Mouse (Mus musculus) layer of hippocampus, adult 2 months (tissue): ENCODE data around the gene Yod1. TPM values are rescaled to one million over a fixed set of nuclear protein-coding genes. Genes with fewer than 3 reads are reported as not detected.

Source experiments
- DNase-seq, 2 experiments: peaks; one replicate each; pipeline ENCODE4 v3.0.0; 2022; ENCODE audit warnings: low spot score in 2 of 2
- H3K27ac ChIP-seq: fragments of 200-600 bp; 2 replicates; pipeline ENCODE4 v1.8.1; 2022
- H3K4me3 ChIP-seq: fragments of 200-600 bp; 2 replicates; pipeline ENCODE4 v1.8.1; 2022; ENCODE audit warnings: mild to moderate bottlenecking
- CTCF ChIP-seq: fragments of 200-600 bp; conservative IDR thresholded peaks from 2 replicates; pipeline ENCODE4 v1.8.1; 2022; ENCODE audit warnings: antibody characterized with exemption, mild to moderate bottlenecking, moderate library complexity
- total RNA-seq, 2 experiments: library from RNA; stranded (reverse); gene quantifications; 2 replicates each; pipeline ENCODE4 v1.2.3; 2021

Gene Yod1
- total RNA-seq, 2 experiments from 2014 or later, result 17.9 to 18.0 TPM

DNA sequence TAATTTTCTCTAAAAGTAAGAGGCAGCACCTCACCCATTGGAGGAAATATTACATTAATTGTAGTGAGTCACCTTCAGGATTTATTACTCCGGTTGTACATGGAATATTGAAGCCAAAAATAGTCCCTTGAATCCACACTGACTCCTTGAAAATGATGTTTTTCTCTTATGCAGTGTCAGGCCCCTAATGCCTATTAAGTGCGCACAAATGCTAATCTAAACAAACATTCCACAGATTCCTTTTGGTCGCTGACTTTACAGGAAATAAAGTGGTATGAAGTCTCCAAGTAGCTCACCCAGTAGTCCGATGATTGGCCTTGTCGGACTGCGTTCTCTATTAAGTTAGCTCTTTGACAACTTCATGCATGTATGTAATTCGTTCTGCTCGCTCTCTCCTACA is 17.7 kb downstream of the Yod1 start:
- no peak overlapping the region for H3K27ac ChIP-seq
- H3K4me3 ChIP-seq, result no peak overlapping the region
- TF ChIP-seq CTCF, result no peak
- DNase-seq, result no peak

DNA sequence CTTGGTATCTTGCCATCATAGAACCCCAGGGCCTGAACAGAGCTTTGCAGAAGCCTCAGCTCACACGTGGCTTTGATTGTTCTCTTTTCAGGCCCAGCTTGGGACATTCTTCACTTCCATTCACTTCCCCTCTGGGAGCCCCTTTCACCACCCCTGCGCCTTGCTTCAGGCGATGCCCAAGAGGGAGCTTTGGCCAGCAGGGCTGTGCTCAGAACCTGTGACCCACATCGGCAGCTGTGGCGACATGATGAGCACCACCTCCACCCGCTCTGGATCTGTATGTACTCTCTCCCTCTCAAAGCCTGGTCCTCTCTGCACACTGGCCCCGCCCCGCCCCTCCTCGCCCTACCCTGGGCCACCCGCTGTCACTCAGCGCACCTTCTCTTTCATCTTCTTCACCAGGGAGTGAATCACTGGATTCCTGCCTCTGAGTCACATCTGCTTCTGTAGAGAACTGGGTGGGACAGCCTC is 20.3 kb downstream of the Yod1 start:
- no peak overlapping the region for H3K4me3 ChIP-seq
- no peak for TF ChIP-seq CTCF
- no peak for DNase-seq

GRCm38 (mm10) chr1:130737916-130738315 is 20.8 kb downstream of the Yod1 start:
- TF ChIP-seq CTCF, result no peak
- DNase-seq, result no peak
- Histone ChIP-seq H3K27ac (no peak overlapping the region), H3K4me3 (no peak overlapping the region)

More for the DNA sequence above, 20.3 kb downstream of the Yod1 start:
- no peak overlapping the region for H3K27ac ChIP-seq

DNA sequence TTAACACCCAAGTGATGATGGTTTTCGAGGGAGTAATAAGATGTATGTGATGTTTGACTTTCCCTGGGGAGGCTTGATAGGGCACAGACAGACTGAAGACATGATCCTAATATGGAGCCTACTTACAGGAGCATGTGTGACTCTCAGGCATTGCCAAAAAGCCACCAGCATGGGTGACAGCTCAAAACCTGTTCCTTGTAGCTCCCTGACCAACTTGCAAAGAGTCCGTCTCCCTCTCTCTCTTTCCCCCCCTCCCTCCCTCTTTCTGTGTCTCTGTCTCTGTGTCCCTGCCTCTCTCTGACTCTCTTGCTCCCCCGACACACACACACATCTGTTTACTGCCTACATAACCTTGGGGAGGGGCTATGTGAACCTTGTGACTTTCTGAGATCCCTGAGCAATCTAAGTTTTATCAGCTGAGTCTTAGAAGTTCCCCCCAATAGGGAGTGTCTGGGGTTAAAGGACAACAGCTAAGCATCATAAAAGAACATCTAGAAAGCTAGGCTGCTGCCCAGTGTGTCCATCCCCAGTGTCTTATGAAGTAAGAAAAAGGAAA is 21.5 kb downstream of the Yod1 start:
- Histone ChIP-seq H3K27ac (no peak overlapping the region), H3K4me3 (no peak overlapping the region)
- no peak for TF ChIP-seq CTCF
- no peak for DNase-seq

DNA sequence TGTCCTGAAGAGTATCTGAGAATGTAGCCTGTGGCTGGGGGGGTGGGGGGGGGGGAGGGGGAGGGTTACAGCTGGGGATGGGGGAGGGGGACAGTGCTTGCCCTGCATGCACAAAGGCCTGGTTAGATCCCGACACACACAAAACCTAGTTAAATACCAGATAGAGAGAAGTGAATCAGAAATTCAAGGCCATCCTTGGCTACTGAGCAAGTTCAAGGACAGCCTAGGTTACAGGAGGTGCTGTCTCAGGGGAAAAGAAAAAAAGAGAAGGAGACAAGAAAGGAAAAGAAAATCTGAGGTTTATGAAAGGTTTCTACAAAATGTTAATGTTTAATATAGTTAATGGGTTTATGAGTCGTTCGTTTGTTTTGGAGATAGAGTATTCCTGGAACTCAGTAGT is 22.5 kb downstream of the Yod1 start:
- H3K4me3 ChIP-seq, result no peak overlapping the region
- TF ChIP-seq CTCF, result no peak
- DNase-seq, result no peak
- H3K27ac ChIP-seq, result no peak overlapping the region

DNA sequence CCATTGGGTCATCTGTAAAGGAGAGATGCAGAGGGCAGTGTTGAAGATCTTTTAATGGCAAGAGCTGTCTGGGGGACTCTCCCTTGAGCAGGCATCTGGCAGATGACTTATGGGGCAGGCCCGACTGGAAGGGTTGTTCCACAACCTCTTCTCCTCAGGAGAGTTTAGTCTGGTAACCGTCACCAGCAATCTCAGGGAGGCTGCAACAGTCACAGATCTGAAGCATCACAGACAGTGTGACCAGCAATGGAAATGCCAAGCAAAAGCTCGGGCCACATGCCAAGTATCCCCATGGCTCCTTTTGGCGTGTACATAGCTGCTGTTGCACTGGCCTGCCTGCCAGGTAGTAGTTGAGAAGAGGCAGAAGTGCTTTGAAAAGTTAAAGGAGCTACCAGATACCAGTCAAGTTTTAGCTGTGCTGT is 23.1 kb downstream of the Yod1 start:
- no peak for TF ChIP-seq CTCF
- Histone ChIP-seq H3K27ac (no peak overlapping the region; the same call in 1 of the 2 replicates), H3K4me3 (no peak overlapping the region)
- DNase-seq, result no peak

DNA sequence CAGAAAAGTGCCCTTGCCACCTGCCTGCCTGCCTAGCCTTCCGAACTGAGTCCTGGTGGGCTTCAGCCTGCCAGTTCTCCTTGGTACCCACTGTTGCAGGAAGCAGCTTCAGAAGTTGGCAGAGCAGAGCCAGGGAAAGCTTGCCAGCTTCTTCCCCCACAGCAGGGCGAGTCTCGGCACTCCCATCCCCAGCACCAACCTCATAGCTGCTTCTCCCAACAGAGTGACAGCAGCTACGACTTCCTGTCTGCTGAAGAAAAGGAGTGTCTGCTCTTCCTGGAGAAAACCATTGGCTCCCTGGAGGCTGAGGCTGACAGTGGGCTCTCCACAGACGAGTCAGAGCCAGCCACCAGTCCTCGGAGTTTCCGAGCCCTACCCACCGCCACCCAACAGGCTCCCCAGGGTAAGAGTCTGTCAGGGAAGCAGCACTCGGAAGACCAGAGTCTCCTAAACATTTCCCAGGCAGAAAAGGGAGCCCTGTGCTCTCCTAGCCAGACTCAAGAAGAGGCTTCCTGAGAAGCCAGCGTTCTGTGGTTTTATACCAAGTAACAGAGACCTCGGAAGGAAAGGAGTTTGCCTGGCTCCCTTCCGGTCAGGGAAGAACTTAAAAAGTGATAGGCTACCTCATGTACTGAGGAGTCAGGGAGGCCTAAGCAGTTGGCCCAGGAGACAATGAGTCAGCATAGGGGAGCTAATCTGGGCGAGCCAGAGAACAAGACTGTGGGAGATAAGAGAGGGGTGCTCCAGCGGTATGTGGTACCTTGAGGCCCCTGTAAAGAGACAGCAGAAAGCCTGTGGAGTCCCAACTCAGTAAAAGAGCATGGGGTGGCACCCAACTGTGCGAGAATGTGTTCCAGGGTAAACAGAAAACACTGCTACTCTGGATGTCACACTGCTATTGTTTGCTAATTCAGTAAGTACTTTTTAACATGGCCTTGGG is 23.9 kb downstream of the Yod1 start:
- H3K4me3 ChIP-seq, result no peak overlapping the region
- TF ChIP-seq CTCF, result no peak
- peak overlapping the region; percentile 76; the same call in 1 of the 2 replicates for H3K27ac ChIP-seq
- DNase-seq, result peak; percentile 46 to 70

GRCm38 (mm10) chr1:130742201-130742600 is 25.1 kb downstream of the Yod1 start:
- no peak for DNase-seq
- Histone ChIP-seq H3K27ac (no peak overlapping the region), H3K4me3 (no peak overlapping the region)
- no peak for TF ChIP-seq CTCF

GRCm38 (mm10) chr1:130743775-130744174 is 26.6 kb downstream of the Yod1 start:
- no peak for TF ChIP-seq CTCF
- DNase-seq, result no peak
- Histone ChIP-seq H3K4me3 (no peak overlapping the region), H3K27ac (no peak overlapping the region)

DNA sequence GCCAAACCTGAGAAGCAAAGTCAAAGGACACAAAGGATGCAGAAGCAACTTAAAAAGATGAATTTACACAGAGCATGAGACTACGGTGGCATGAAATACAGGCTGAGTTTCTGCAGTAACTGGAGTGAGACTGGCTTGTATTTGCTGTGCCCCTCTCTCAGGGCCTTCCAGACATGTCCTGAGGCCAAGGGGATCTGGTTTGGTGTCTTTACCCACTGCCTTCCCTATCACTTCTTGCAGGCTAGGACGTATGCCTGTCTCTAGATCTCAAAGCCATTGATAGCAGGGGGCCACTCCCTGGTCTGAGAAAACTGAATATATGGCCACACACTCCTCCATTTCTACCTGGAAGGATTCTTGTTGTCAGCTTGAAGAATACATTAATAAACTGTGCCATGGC is 27.1 kb downstream of the Yod1 start:
- no peak for DNase-seq
- Histone ChIP-seq H3K27ac (no peak overlapping the region), H3K4me3 (no peak overlapping the region)
- TF ChIP-seq CTCF, result no peak

- no peak overlapping the region for H3K4me3 ChIP-seq
- no peak overlapping the region for H3K27ac ChIP-seq
- no peak for TF ChIP-seq CTCF
- DNase-seq, result no peak
Measured at GRCm38 (mm10) chr1:130744961-130745360, 27.8 kb downstream of the Yod1 start.

DNA sequence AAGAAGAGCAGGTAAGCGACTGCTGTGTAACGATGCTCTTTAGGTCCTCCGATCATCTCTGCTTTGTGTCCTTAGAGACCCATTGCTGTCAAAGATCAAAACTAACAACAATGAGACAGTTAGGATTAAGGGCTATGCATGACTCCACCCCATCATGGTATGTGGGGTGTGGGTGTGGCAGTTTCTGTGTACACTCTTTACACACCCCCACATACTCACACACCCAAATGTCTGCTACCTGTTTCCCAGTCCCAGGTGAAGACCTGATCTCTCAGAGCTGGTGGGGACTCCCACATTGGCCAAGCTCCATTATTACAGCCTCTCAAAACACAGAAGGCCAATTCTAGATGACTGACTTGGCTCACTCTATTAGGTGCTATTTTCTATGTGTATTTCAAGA is 28.5 kb downstream of the Yod1 start:
- Histone ChIP-seq H3K4me3 (no peak overlapping the region), H3K27ac (no peak overlapping the region)
- no peak for DNase-seq
- TF ChIP-seq CTCF, result no peak

- TF ChIP-seq CTCF, result no peak
- Histone ChIP-seq H3K27ac (no peak overlapping the region), H3K4me3 (no peak overlapping the region)
- no peak for DNase-seq
Measured at GRCm38 (mm10) chr1:130746819-130747218, 29.7 kb downstream of the Yod1 start.

DNA sequence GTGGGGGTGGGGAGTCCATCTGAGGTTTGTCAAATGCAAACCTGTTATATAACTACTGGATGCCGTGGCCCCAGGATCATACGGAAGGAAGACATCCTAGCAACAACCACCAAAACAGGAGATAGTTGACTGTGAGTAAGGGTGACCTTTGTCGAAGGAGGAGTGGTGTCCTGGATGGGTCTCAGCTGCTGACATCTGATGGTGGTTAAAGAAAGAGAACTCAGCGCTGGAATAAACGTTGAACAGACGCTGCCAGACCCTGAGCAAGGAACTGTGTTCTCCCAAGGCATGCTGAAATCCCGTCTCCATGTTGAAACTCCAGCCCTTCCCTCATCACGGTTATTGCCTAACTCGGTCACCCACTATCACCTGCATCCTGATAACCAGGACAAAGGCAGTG is 42.6 kb downstream of the Yod1 start:
- no peak overlapping the region for H3K27ac ChIP-seq
- no peak overlapping the region for H3K4me3 ChIP-seq
- TF ChIP-seq CTCF, result no peak
- DNase-seq, result no peak
